Mouse (Mus musculus) MEL (cell line): ENCODE results near the gene Rag2. TPM values are rescaled to one million over a fixed set of nuclear protein-coding genes. Genes with fewer than 3 reads are reported as not detected.

Source experiments
- DNase-seq: peaks from one replicate; pipeline ENCODE4 v3.0.0; 2011; ENCODE audit warnings: low read depth, low spot score
- H3K27ac ChIP-seq: 2 replicates; pipeline ENCODE4 v1.5.1; 2012; ENCODE audit warnings: low read depth, mild to moderate bottlenecking, control low read depth, low read length, moderate library complexity; ENCODE audit not compliant: control insufficient read depth
- H3K27me3 ChIP-seq, 2 experiments: fragments of 150-350 bp in 1 of 2; sonication (generic) in 1 of 2; 2 replicates each; pipeline ENCODE4 v1.6.1; 2012; ENCODE audit warnings: low read length in 2 of 2, mild to moderate bottlenecking in 2 of 2, improper control_type of control experiment in 1 of 2, moderate library complexity in 1 of 2; ENCODE audit not compliant: insufficient read depth in 2 of 2, control insufficient read depth in 1 of 2
- H3K36me3 ChIP-seq, 2 experiments: 2 replicates each; pipeline ENCODE4 v1.6.1; 2012 to 2014; ENCODE audit warnings: low read length in 2 of 2, improper control_type of control experiment in 1 of 2, inconsistent platforms in 1 of 2, mild to moderate bottlenecking in 1 of 2; ENCODE audit not compliant: insufficient read depth in 2 of 2, control insufficient read depth in 1 of 2
- H3K4me1 ChIP-seq, 2 experiments: fragments of 150-350 bp in 1 of 2; sonication (generic) in 1 of 2; 2 replicates each; pipeline ENCODE4 v1.6.1; 2012; ENCODE audit warnings: low read length in 2 of 2, improper control_type of control experiment in 1 of 2, mild to moderate bottlenecking in 1 of 2; ENCODE audit not compliant: insufficient read depth in 2 of 2, control insufficient read depth in 1 of 2
- H3K4me3 ChIP-seq, 2 experiments: fragments of 150-350 bp in 1 of 2; sonication (generic) in 1 of 2; 2 replicates each; pipeline ENCODE4 v1.5.1; 2012; ENCODE audit warnings: low read depth in 2 of 2, low read length in 2 of 2, mild to moderate bottlenecking in 2 of 2, moderate library complexity in 2 of 2, control low read depth in 1 of 2, improper control_type of control experiment in 1 of 2; ENCODE audit not compliant: control insufficient read depth in 1 of 2, insufficient read depth in 1 of 2
- H3K79me2 ChIP-seq: 2 replicates; pipeline ENCODE4 v1.6.1; 2012; ENCODE audit warnings: mild to moderate bottlenecking, low read length, moderate library complexity; ENCODE audit not compliant: control insufficient read depth, poor library complexity, insufficient read depth
- H3K9ac ChIP-seq: 2 replicates; pipeline ENCODE4 v1.6.1; 2012; ENCODE audit warnings: low read depth, mild to moderate bottlenecking, control low read depth, low read length, moderate library complexity; ENCODE audit not compliant: control insufficient read depth, poor library complexity, severe bottlenecking
- H3K9me3 ChIP-seq: fragments of 150-350 bp; sonication (generic); replicated peaks from 2 replicates; pipeline ENCODE4 v1.6.1; 2012; ENCODE audit warnings: mild to moderate bottlenecking, low read length, improper control_type of control experiment, moderate library complexity; ENCODE audit not compliant: insufficient read depth
- BHLHE40 ChIP-seq: IDR thresholded peaks from 2 replicates; pipeline ENCODE4 v1.6.1; 2012; ENCODE audit warnings: low read depth, mild to moderate bottlenecking, inconsistent platforms, low read length, improper control_type of control experiment, borderline replicate concordance
- E2F4 ChIP-seq: IDR thresholded peaks from 2 replicates; pipeline ENCODE4 v1.6.1; 2011; ENCODE audit warnings: low read depth, low read length, improper control_type of control experiment, borderline replicate concordance
- ETS1 ChIP-seq: IDR thresholded peaks from 2 replicates; pipeline ENCODE4 v1.6.1; 2012; ENCODE audit warnings: low read depth, mild to moderate bottlenecking, inconsistent platforms, low read length, improper control_type of control experiment, moderate library complexity
- GABPA ChIP-seq: IDR thresholded peaks from 2 replicates; pipeline ENCODE4 v1.6.1; 2012; ENCODE audit warnings: low read depth, mild to moderate bottlenecking, inconsistent platforms, low read length, improper control_type of control experiment, moderate library complexity
- HCFC1 ChIP-seq: IDR thresholded peaks from 2 replicates; pipeline ENCODE4 v1.6.1; 2012; ENCODE audit warnings: low read depth, mild to moderate bottlenecking, inconsistent platforms, low read length, improper control_type of control experiment, moderate library complexity
- JUND ChIP-seq: IDR thresholded peaks from 2 replicates; pipeline ENCODE4 v1.6.1; 2011; ENCODE audit warnings: low read depth, mild to moderate bottlenecking, improper control_type of control experiment, low read length
- MAZ ChIP-seq: IDR thresholded peaks from 2 replicates; pipeline ENCODE4 v1.6.1; 2012; ENCODE audit warnings: low read depth, mild to moderate bottlenecking, inconsistent platforms, low read length, improper control_type of control experiment
- MEF2A ChIP-seq: IDR thresholded peaks from 2 replicates; pipeline ENCODE4 v1.6.1; 2014; ENCODE audit warnings: low read depth, mild to moderate bottlenecking, inconsistent platforms, low read length, improper control_type of control experiment; ENCODE audit not compliant: poor library complexity, insufficient replicate concordance, severe bottlenecking; ENCODE audit errors: extremely low read depth
- MXI1 ChIP-seq: IDR thresholded peaks from 2 replicates; pipeline ENCODE4 v1.6.1; 2011; ENCODE audit warnings: mild to moderate bottlenecking, low read depth, low read length, improper control_type of control experiment
- MYC ChIP-seq: IDR thresholded peaks from 2 replicates; pipeline ENCODE4 v1.6.1; 2011; ENCODE audit warnings: low read depth, mild to moderate bottlenecking, low read length, improper control_type of control experiment, moderate library complexity
- RAD21 ChIP-seq: IDR thresholded peaks from 2 replicates; pipeline ENCODE4 v1.6.1; 2011; ENCODE audit warnings: mild to moderate bottlenecking, low read depth, low read length, improper control_type of control experiment
- RCOR1 ChIP-seq: IDR thresholded peaks from 2 replicates; pipeline ENCODE4 v1.6.1; 2012; ENCODE audit warnings: low read depth, mild to moderate bottlenecking, inconsistent platforms, low read length, improper control_type of control experiment
- SIN3A ChIP-seq: IDR thresholded peaks from 2 replicates; pipeline ENCODE4 v1.6.1; 2012; ENCODE audit warnings: low read length, improper control_type of control experiment, inconsistent platforms
- TBP ChIP-seq: IDR thresholded peaks from 2 replicates; pipeline ENCODE4 v1.8.0; 2011; ENCODE audit warnings: low read depth, low read length, improper control_type of control experiment
- TCF12 ChIP-seq: IDR thresholded peaks from 2 replicates; pipeline ENCODE4 v1.6.1; 2014; ENCODE audit warnings: low read depth, mild to moderate bottlenecking, inconsistent platforms, low read length, improper control_type of control experiment, moderate library complexity
- USF1 ChIP-seq: IDR thresholded peaks from 2 replicates; pipeline ENCODE4 v1.6.1; 2014; ENCODE audit warnings: low read depth, mild to moderate bottlenecking, inconsistent platforms, low read length, improper control_type of control experiment, moderate library complexity
- ZC3H11A ChIP-seq: IDR thresholded peaks from 2 replicates; pipeline ENCODE4 v1.6.1; 2012; ENCODE audit warnings: low read depth, mild to moderate bottlenecking, inconsistent platforms, low read length, improper control_type of control experiment
- ZKSCAN1 ChIP-seq: IDR thresholded peaks from 2 replicates; pipeline ENCODE4 v1.6.1; 2012; ENCODE audit warnings: low read depth, mild to moderate bottlenecking, inconsistent platforms, low read length, improper control_type of control experiment, moderate library complexity
- ZNF384 ChIP-seq: IDR thresholded peaks from 2 replicates; pipeline ENCODE4 v1.6.1; 2012; ENCODE audit warnings: low read depth, mild to moderate bottlenecking, inconsistent platforms, low read length, improper control_type of control experiment
- polyA plus RNA-seq, 2 experiments: library from polyadenylated mRNA; stranded (reverse) in 1 of 2; unstranded in 1 of 2; fragments of >175 nt in 1 of 2; fragments of >200 nt in 1 of 2; gene quantifications; 2 replicates each; pipeline versions ENCODE4 v1.2.1 to v1.2.4; 2012; ENCODE audit warnings: low replicate concordance in 2 of 2, low read depth in 1 of 2; ENCODE audit not compliant: insufficient read length in 2 of 2, insufficient read depth in 1 of 2, missing spikeins in 1 of 2
- total RNA-seq: library from RNA; depleted of rRNA; stranded (reverse); fragments of 300-350 nt; gene quantifications from 2 replicates; pipeline ENCODE4 v1.2.3, GENCODE M21; 2012

Gene Rag2
- total and polyA plus RNA-seq, 3 experiments = not detected

DNA sequence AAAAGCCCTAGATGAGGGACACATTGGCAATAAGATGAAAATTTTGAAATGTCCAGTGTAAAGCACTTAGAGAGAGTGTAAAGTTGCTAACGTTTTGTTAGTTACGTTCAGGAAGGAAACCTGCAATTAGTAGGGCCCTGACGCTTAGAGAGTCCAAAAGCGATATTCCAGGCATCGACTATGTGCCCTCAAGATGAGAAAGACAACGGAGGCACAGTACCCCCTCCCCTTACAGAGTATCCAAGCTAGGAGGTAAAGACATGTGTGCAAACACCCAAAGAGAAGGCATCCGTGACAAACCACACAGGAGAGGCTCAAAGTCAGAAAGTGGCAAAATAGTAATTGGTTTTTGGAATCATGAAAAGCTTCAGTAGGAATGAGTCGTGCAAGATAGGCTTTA lies 31.6 kb upstream of the Rag2 start:
- Histone ChIP-seq H3K27me3 (no peaks in the 10 kb centered on the region), H3K4me3 (no peak overlapping the region), H3K4me1 (peaks cover 0 to 6% of the 10 kb centered on the region in 2 experiments; a peak in 3 of 4 replicates), H3K79me2 (no peaks in the 10 kb centered on the region), H3K27ac (no peak overlapping the region)
- no peak for DNase-seq
- TF ChIP-seq USF1 (no peak), E2F4 (no peak), MXI1 (no peak), ZC3H11A (no peak), RCOR1 (no peak), ZNF384 (no peak), MAZ (no peak), TCF12 (no peak), HCFC1 (no peak), BHLHE40 (no peak), JUND (no peak), RAD21 (no peak), MEF2A (no peak), GABPA (no peak), ZKSCAN1 (no peak), MYC (no peak), SIN3A (no peak)
- TF ChIP-seq, all 39 proteins: peak for 0
- Histone ChIP-seq H3K36me3 (peaks cover 0 to 7% of the 10 kb centered on the region in 2 experiments; a peak in 2 of 4 replicates), H3K9ac (no peak overlapping the region), H3K9me3 (no peaks in the 10 kb centered on the region)

DNA sequence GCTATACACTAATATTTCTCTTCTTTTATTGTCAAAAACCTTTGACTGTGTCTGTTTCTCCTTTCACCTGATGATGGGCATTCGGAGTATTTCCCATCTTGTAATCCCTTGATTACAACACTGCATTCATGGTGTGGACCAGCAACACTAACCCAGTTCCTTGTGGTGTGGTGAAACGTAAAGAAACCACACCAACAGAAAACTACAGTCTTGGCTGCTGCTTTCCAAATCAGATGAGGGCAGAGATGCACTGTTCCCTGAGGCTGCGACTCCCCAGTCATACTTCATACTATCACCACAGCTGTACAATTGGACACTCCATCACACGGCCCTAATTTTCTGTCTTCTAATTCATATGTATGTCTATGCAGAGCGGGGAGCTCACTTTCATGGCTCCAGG lies 29.8 kb upstream of the Rag2 start:
- H3K79me2 ChIP-seq = no peaks in the 10 kb centered on the region
- no peak for DNase-seq
- H3K4me3 ChIP-seq = no peak overlapping the region
- TF ChIP-seq MYC (no peak), ZNF384 (no peak), MXI1 (no peak), ETS1 (no peak), SIN3A (no peak), TBP (no peak)
- TF ChIP-seq, all 39 proteins: peak for 0
- H3K27ac ChIP-seq = no peak overlapping the region
- peaks cover 0 to 6% of the 10 kb centered on the region in 2 experiments; a peak in 3 of 4 replicates for H3K4me1 ChIP-seq
- H3K9me3 ChIP-seq = no peaks in the 10 kb centered on the region
- H3K9ac ChIP-seq = no peak overlapping the region
- no peaks in the 10 kb centered on the region for H3K27me3 ChIP-seq
- H3K36me3 ChIP-seq = peaks cover 0 to 7% of the 10 kb centered on the region in 2 experiments; a peak in 2 of 4 replicates
